Mouse (Mus musculus) liver, adult 2 months (tissue): ENCODE measurements at regions not wholly inside any gene's neighbourhood (a gene's known extent, or its start where the extent isn't known, plus 50 kb on each side); places are given as distances from the start of the nearest gene placed in this dataset.

Source experiments
- DNase-seq: peaks from one replicate; pipeline ENCODE4 v3.0.0-alpha.2; 2011; ENCODE audit warnings: low read depth, low spot score; ENCODE audit errors: extremely low read depth
- H3K27ac ChIP-seq: fragments of 200-500 bp; replicated peaks from 2 replicates; pipeline ENCODE4 v1.5.1; 2012; ENCODE audit warnings: low read depth, mild to moderate bottlenecking, control low read depth, inconsistent platforms, low read length; ENCODE audit not compliant: insufficient read depth
- H3K27me3 ChIP-seq: fragments of 200-500 bp; 2 replicates; pipeline ENCODE4 v1.6.1; 2012; ENCODE audit warnings: mild to moderate bottlenecking, moderate library complexity, low read length, inconsistent platforms; ENCODE audit not compliant: control insufficient read depth, insufficient read depth
- H3K36me3 ChIP-seq: fragments of 200-500 bp; 2 replicates; pipeline ENCODE4 v1.6.1; 2012; ENCODE audit warnings: low read length, inconsistent platforms; ENCODE audit not compliant: control insufficient read depth, insufficient read depth
- H3K4me1 ChIP-seq: fragments of 200-500 bp; 2 replicates; pipeline ENCODE4 v1.6.1; 2011; ENCODE audit warnings: low read length; ENCODE audit not compliant: control insufficient read depth, insufficient read depth
- H3K4me3 ChIP-seq: fragments of 200-500 bp; 2 replicates; pipeline ENCODE4 v1.5.1; 2011; ENCODE audit warnings: low read depth, mild to moderate bottlenecking, control low read depth, low read length, moderate library complexity; ENCODE audit not compliant: insufficient read depth
- H3K79me2 ChIP-seq: fragments of 200-500 bp; 2 replicates; pipeline ENCODE4 v1.6.1; 2012; ENCODE audit warnings: inconsistent platforms, mild to moderate bottlenecking, low read length, moderate library complexity; ENCODE audit not compliant: control insufficient read depth, insufficient read depth
- H3K9ac ChIP-seq: fragments of 200-500 bp; 2 replicates; pipeline ENCODE4 v1.6.1; 2012; ENCODE audit warnings: low read depth, mild to moderate bottlenecking, control low read depth, inconsistent platforms, low read length
- CTCF ChIP-seq: fragments of 200-500 bp; IDR thresholded peaks from 2 replicates; pipeline ENCODE4 v1.5.1; 2011; ENCODE audit warnings: low read depth, low read length, control low read depth
- POLR2A ChIP-seq: fragments of 200-500 bp; IDR thresholded peaks from 2 replicates; pipeline ENCODE4 v1.6.1; 2011; ENCODE audit warnings: low read length, control low read depth; ENCODE audit not compliant: insufficient read depth; ENCODE audit errors: extremely low read depth
- WGBS: fragments of 180-500 bp; shearing (Covaris S2); methylation state at CpG from one replicate; pipeline ENCODE4 v1.1.7; 2018; 5-methylcytosine and 5-hydroxymethylcytosine counted together

DNA sequence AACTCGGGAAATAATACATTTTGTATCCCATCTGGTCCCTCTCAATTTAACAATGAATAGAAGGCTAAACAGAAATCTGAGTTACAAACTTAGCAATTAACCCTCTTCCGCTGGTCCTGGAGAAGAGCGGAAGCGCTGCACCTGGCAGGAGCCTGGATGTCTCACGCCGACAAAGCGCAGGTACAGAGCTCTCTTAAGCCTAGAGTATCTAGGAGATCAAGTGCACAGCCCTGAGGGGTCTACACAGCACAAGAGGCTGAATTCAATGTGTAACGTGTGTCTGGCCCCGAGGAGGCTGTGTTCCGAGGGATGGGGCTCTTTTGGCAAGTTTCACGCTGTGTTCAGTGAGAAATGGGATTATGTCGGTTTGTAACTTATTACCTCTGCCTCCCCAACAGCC, 255.1 kb upstream of the Sdk2 start:
- no peak overlapping the region for H3K9ac ChIP-seq
- TF ChIP-seq CTCF = no peak
- TF ChIP-seq POLR2A = no peak
- H3K4me3 ChIP-seq = no peak overlapping the region
- no peaks in the 10 kb centered on the region for H3K79me2 ChIP-seq
- no peaks in the 10 kb centered on the region for H3K36me3 ChIP-seq
- no peak overlapping the region for H3K27ac ChIP-seq
- H3K4me1 ChIP-seq = no peaks in the 10 kb centered on the region
- WGBS = 80% methylated on average over 12 of the region's 12 CpGs
- H3K27me3 ChIP-seq = no peaks in the 10 kb centered on the region
- no peak for DNase-seq

- DNase-seq = peak; percentile 5
- no peaks in the 10 kb centered on the region for H3K79me2 ChIP-seq
- WGBS = 84% methylated on average over 8 of the region's 8 CpGs
- H3K36me3 ChIP-seq = no peaks in the 10 kb centered on the region
- H3K27me3 ChIP-seq = no peaks in the 10 kb centered on the region
- no peak overlapping the region for H3K9ac ChIP-seq
- no peak overlapping the region for H3K27ac ChIP-seq
- no peaks in the 10 kb centered on the region for H3K4me1 ChIP-seq
- TF ChIP-seq CTCF = no peak
- no peak for TF ChIP-seq POLR2A
- H3K4me3 ChIP-seq = no peak overlapping the region
Measured at GRCm38 (mm10) chr11:114321527-114321926, 254.7 kb upstream of the Sdk2 start.

DNA sequence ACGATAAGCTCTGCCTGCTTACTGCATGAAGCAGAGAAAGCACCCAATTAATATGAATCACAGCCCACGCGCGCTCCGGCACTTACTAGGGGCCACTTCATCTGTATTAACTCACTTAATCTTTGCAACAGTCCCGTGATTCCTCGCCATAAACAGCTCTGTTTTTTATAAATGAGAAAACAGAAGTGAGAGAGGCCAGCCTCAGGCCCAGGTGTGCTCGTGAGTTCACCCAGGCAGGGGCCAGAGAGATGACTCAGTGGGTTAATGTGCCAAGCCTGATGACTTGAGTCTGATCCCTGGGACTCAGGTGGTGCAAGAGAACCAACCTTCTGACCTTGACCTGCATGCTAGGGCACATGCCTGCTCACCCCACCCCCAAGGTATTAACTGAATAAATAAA, 248.4 kb upstream of the Sdk2 start:
- no peaks in the 10 kb centered on the region for H3K36me3 ChIP-seq
- H3K4me3 ChIP-seq = no peak overlapping the region
- H3K79me2 ChIP-seq = no peaks in the 10 kb centered on the region
- H3K27ac ChIP-seq = no peak overlapping the region
- no peaks in the 10 kb centered on the region for H3K4me1 ChIP-seq
- WGBS = 84% methylated on average over 8 of the region's 8 CpGs
- no peak for DNase-seq
- H3K27me3 ChIP-seq = no peaks in the 10 kb centered on the region
- TF ChIP-seq POLR2A (no peak), CTCF (no peak)
- H3K9ac ChIP-seq = no peak overlapping the region

- no peak for DNase-seq
- 27% methylated on average over 6 of the region's 6 CpGs for WGBS
- Histone ChIP-seq H3K27me3 (no peaks in the 10 kb centered on the region), H3K79me2 (no peaks in the 10 kb centered on the region), H3K9ac (no peak overlapping the region), H3K27ac (no peak overlapping the region), H3K4me3 (no peak overlapping the region), H3K4me1 (no peaks in the 10 kb centered on the region), H3K36me3 (no peaks in the 10 kb centered on the region)
- no peak for TF ChIP-seq POLR2A
- TF ChIP-seq CTCF = no peak
Measured at GRCm38 (mm10) chr11:114313652-114314051, 246.8 kb upstream of the Sdk2 start.

GRCm38 (mm10) chr11:114311640-114312039, 244.8 kb upstream of the Sdk2 start:
- no peaks in the 10 kb centered on the region for H3K4me1 ChIP-seq
- no peaks in the 10 kb centered on the region for H3K79me2 ChIP-seq
- no peaks in the 10 kb centered on the region for H3K27me3 ChIP-seq
- H3K36me3 ChIP-seq = no peaks in the 10 kb centered on the region
- no peak overlapping the region for H3K9ac ChIP-seq
- H3K4me3 ChIP-seq = no peak overlapping the region
- TF ChIP-seq CTCF (no peak), POLR2A (no peak)
- 70% methylated on average over 4 of the region's 4 CpGs for WGBS
- H3K27ac ChIP-seq = no peak overlapping the region
- no peak for DNase-seq

- Histone ChIP-seq H3K36me3 (no peaks in the 10 kb centered on the region), H3K27ac (no peak overlapping the region), H3K9ac (no peak overlapping the region), H3K79me2 (no peaks in the 10 kb centered on the region), H3K4me1 (no peaks in the 10 kb centered on the region), H3K4me3 (no peak overlapping the region), H3K27me3 (no peaks in the 10 kb centered on the region)
- TF ChIP-seq POLR2A (no peak), CTCF (no peak)
- no peak for DNase-seq
- WGBS = 70% methylated on average over 13 of the region's 13 CpGs
Measured at GRCm38 (mm10) chr11:114303636-114304354, 236.9 kb upstream of the Sdk2 start.
